Mouse (Mus musculus) midbrain, embryonic 12.5 days (tissue): Measurements from ENCODE around the gene Atp5j. TPM values are rescaled to one million over a fixed set of nuclear protein-coding genes. Genes with fewer than 3 reads are reported as not detected.
A peak's percentile ranks its signal among the peaks of the same experiment; 100 is the strongest.

Experiments
- ATAC-seq: fragments of 200-750 bp; cut with Nextera tagmentation; 2 replicates; pipeline ENCODE4 v1.8.0; 2017; ENCODE audit warnings: low read depth, moderate TSS enrichment, moderate library complexity; ENCODE audit not compliant: low FRiP score
- H3K27ac ChIP-seq: fragments of 300-500 bp; sonication (generic); replicated peaks from 2 replicates; pipeline ENCODE4 v1.5.1; 2016; ENCODE audit warnings: mild to moderate bottlenecking
- H3K27me3 ChIP-seq: fragments of 300-500 bp; sonication (generic); 2 replicates; pipeline ENCODE4 v1.6.1; 2016; ENCODE audit warnings: mild to moderate bottlenecking
- H3K36me3 ChIP-seq: fragments of 300-500 bp; sonication (generic); 2 replicates; pipeline ENCODE4 v1.6.1; 2016
- H3K4me1 ChIP-seq: fragments of 300-500 bp; sonication (generic); 2 replicates; pipeline ENCODE4 v1.6.1; 2016
- H3K4me2 ChIP-seq: fragments of 300-500 bp; sonication (generic); replicated peaks from 2 replicates; pipeline ENCODE4 v1.6.1; 2016; ENCODE audit warnings: mild to moderate bottlenecking, moderate library complexity
- H3K4me3 ChIP-seq: fragments of 300-500 bp; sonication (generic); 2 replicates; pipeline ENCODE4 v1.5.1; 2016; ENCODE audit warnings: mild to moderate bottlenecking
- H3K9ac ChIP-seq: fragments of 300-500 bp; sonication (generic); replicated peaks from 2 replicates; pipeline ENCODE4 v1.6.1; 2016; ENCODE audit warnings: mild to moderate bottlenecking, moderate library complexity
- H3K9me3 ChIP-seq: fragments of 300-500 bp; sonication (generic); 2 replicates; pipeline ENCODE4 v1.6.1; 2016; ENCODE audit warnings: mild to moderate bottlenecking
- WGBS: fragments of 180-500 bp; shearing (Covaris S2); methylation state at CpG from one replicate; pipeline ENCODE4 v1.1.7; 2016; 5-methylcytosine and 5-hydroxymethylcytosine counted together
- polyA plus RNA-seq: library from polyadenylated mRNA; unstranded; fragments of >200 nt; fragmentation: Nextera tagmentation; extraction: Ambion mirVana; gene quantifications from 2 replicates; pipeline ENCODE4 v1.2.1, GENCODE M21; 2016

Gene Atp5j
- polyA plus RNA-seq, 1 experiment from 2014 or later, result 695 TPM

- ATAC-seq, result no peak
- no peaks in the 10 kb centered on the region for H3K27me3 ChIP-seq
- 90% methylated on average over 5 of the region's 5 CpGs for WGBS
- H3K27ac ChIP-seq, result no peak overlapping the region
- H3K36me3 ChIP-seq, result peaks cover 37% of the 10 kb centered on the region
- H3K4me2 ChIP-seq, result no peak overlapping the region
- no peaks in the 10 kb centered on the region for H3K4me1 ChIP-seq
- H3K9me3 ChIP-seq, result no peaks in the 10 kb centered on the region
- no peak overlapping the region for H3K4me3 ChIP-seq
- no peak overlapping the region for H3K9ac ChIP-seq
Observed at GRCm38 (mm10) chr16:84804866-84805265, 30.6 kb downstream of the Atp5j start.

- no peak overlapping the region for H3K4me2 ChIP-seq
- no peaks in the 10 kb centered on the region for H3K9me3 ChIP-seq
- H3K27ac ChIP-seq, result no peak overlapping the region
- 85% methylated on average over 6 of the region's 6 CpGs for WGBS
- H3K4me1 ChIP-seq, result no peaks in the 10 kb centered on the region
- H3K27me3 ChIP-seq, result no peaks in the 10 kb centered on the region
- no peak overlapping the region for H3K4me3 ChIP-seq
- peaks cover 17% of the 10 kb centered on the region for H3K36me3 ChIP-seq
- no peak overlapping the region for H3K9ac ChIP-seq
- ATAC-seq, result no peak
Observed at GRCm38 (mm10) chr16:84802217-84802616, 33.2 kb downstream of the Atp5j start.

- H3K9ac ChIP-seq, result no peak overlapping the region
- H3K36me3 ChIP-seq, result peaks cover 6% of the 10 kb centered on the region; the same call in 1 of the 2 replicates
- H3K27ac ChIP-seq, result no peak overlapping the region
- H3K9me3 ChIP-seq, result no peaks in the 10 kb centered on the region
- H3K27me3 ChIP-seq, result no peaks in the 10 kb centered on the region
- no peaks in the 10 kb centered on the region for H3K4me1 ChIP-seq
- ATAC-seq, result no peak
- H3K4me3 ChIP-seq, result no peak overlapping the region
- H3K4me2 ChIP-seq, result no peak overlapping the region
- WGBS, result 97% methylated on average over 1 of the region's 2 CpGs
Observed at GRCm38 (mm10) chr16:84800038-84800437, 35.4 kb downstream of the Atp5j start.

GRCm38 (mm10) chr16:84796678-84797077 lies 38.7 kb downstream of the Atp5j start:
- Histone ChIP-seq H3K27ac (no peak overlapping the region), H3K4me2 (no peak overlapping the region), H3K27me3 (no peaks in the 10 kb centered on the region), H3K9me3 (no peaks in the 10 kb centered on the region), H3K9ac (no peak overlapping the region), H3K36me3 (0 out of 2 replicates have a peak, but pooled peaks cover 5% of the 10 kb centered on the region), H3K4me1 (no peaks in the 10 kb centered on the region), H3K4me3 (no peak overlapping the region)
- ATAC-seq, result no peak
- 81% methylated on average over 9 of the region's 9 CpGs for WGBS

GRCm38 (mm10) chr16:84795337-84795736 lies 40.1 kb downstream of the Atp5j start:
- Histone ChIP-seq H3K4me3 (no peak overlapping the region), H3K27ac (no peak overlapping the region), H3K9ac (no peak overlapping the region), H3K27me3 (no peaks in the 10 kb centered on the region), H3K9me3 (no peaks in the 10 kb centered on the region), H3K4me1 (no peaks in the 10 kb centered on the region), H3K4me2 (no peak overlapping the region), H3K36me3 (peaks cover 11% of the 10 kb centered on the region; the same call in 1 of the 2 replicates)
- no peak for ATAC-seq
- WGBS, result 83% methylated on average over 3 of the region's 3 CpGs

GRCm38 (mm10) chr16:84793401-84793800 lies 42.0 kb downstream of the Atp5j start:
- no peak overlapping the region for H3K9ac ChIP-seq
- H3K9me3 ChIP-seq, result no peaks in the 10 kb centered on the region
- peaks cover 24% of the 10 kb centered on the region; the same call in 1 of the 2 replicates for H3K36me3 ChIP-seq
- WGBS, result 89% methylated on average over 14 of the region's 14 CpGs
- H3K4me3 ChIP-seq, result no peak overlapping the region
- ATAC-seq, result no peak
- no peaks in the 10 kb centered on the region for H3K4me1 ChIP-seq
- H3K27me3 ChIP-seq, result no peaks in the 10 kb centered on the region
- no peak overlapping the region for H3K27ac ChIP-seq
- no peak overlapping the region for H3K4me2 ChIP-seq

GRCm38 (mm10) chr16:84790595-84791165 lies 44.7 kb downstream of the Atp5j start:
- no peak overlapping the region for H3K27ac ChIP-seq
- no peak overlapping the region for H3K9ac ChIP-seq
- no peaks in the 10 kb centered on the region for H3K9me3 ChIP-seq
- 93% methylated on average over 2 of the region's 2 CpGs for WGBS
- H3K4me1 ChIP-seq, result no peaks in the 10 kb centered on the region
- H3K27me3 ChIP-seq, result no peaks in the 10 kb centered on the region
- no peak for ATAC-seq
- no peak overlapping the region for H3K4me3 ChIP-seq
- H3K4me2 ChIP-seq, result no peak overlapping the region
- H3K36me3 ChIP-seq, result peaks cover 33% of the 10 kb centered on the region; the same call in 1 of the 2 replicates

- Histone ChIP-seq H3K27me3 (no peaks in the 10 kb centered on the region), H3K9me3 (no peaks in the 10 kb centered on the region), H3K27ac (no peak overlapping the region), H3K4me2 (0 out of 2 replicates have a peak overlapping the region, but pooled peaks have one; percentile 9), H3K4me1 (peaks cover 7% of the 10 kb centered on the region), H3K36me3 (peaks cover 23% of the 10 kb centered on the region), H3K4me3 (no peak overlapping the region), H3K9ac (no peak overlapping the region)
- ATAC-seq, result peak; percentile 34; the same call in 1 of the 2 replicates
- 9% methylated on average over 7 of the region's 7 CpGs for WGBS
Observed at GRCm38 (mm10) chr16:84784966-84785365, 50.5 kb downstream of the Atp5j start.

- Histone ChIP-seq H3K9ac (no peak overlapping the region), H3K4me3 (no peak overlapping the region), H3K4me2 (no peak overlapping the region), H3K27me3 (no peaks in the 10 kb centered on the region), H3K9me3 (peaks cover 5% of the 10 kb centered on the region; the same call in 1 of the 2 replicates), H3K36me3 (peaks cover 26% of the 10 kb centered on the region), H3K4me1 (peaks cover 7% of the 10 kb centered on the region), H3K27ac (no peak overlapping the region)
- ATAC-seq, result no peak
- WGBS, result 54% methylated on average over 2 of the region's 2 CpGs
Observed at GRCm38 (mm10) chr16:84783279-84783678, 52.1 kb downstream of the Atp5j start.

GRCm38 (mm10) chr16:84779718-84780117 lies 55.7 kb downstream of the Atp5j start:
- peaks cover 15% of the 10 kb centered on the region for H3K4me1 ChIP-seq
- ATAC-seq, result no peak
- WGBS, result 91% methylated on average over 5 of the region's 5 CpGs
- no peak overlapping the region for H3K9ac ChIP-seq
- H3K4me3 ChIP-seq, result no peak overlapping the region
- no peaks in the 10 kb centered on the region for H3K27me3 ChIP-seq
- peaks cover 5% of the 10 kb centered on the region; the same call in 1 of the 2 replicates for H3K9me3 ChIP-seq
- no peak overlapping the region for H3K4me2 ChIP-seq
- H3K36me3 ChIP-seq, result peaks cover 22% of the 10 kb centered on the region
- no peak overlapping the region for H3K27ac ChIP-seq

GRCm38 (mm10) chr16:84778861-84779630 lies 56.4 kb downstream of the Atp5j start:
- peaks cover 5% of the 10 kb centered on the region; the same call in 1 of the 2 replicates for H3K9me3 ChIP-seq
- H3K27ac ChIP-seq, result no peak overlapping the region
- peaks cover 22% of the 10 kb centered on the region for H3K36me3 ChIP-seq
- H3K27me3 ChIP-seq, result no peaks in the 10 kb centered on the region
- H3K4me3 ChIP-seq, result no peak overlapping the region
- no peak overlapping the region for H3K9ac ChIP-seq
- no peak for ATAC-seq
- peaks cover 15% of the 10 kb centered on the region for H3K4me1 ChIP-seq
- 78% methylated on average over 6 of the region's 6 CpGs for WGBS
- H3K4me2 ChIP-seq, result no peak overlapping the region

GRCm38 (mm10) chr16:84778431-84778830 lies 57.0 kb downstream of the Atp5j start:
- H3K27me3 ChIP-seq, result no peaks in the 10 kb centered on the region
- no peak overlapping the region for H3K27ac ChIP-seq
- ATAC-seq, result no peak
- peaks cover 22% of the 10 kb centered on the region for H3K36me3 ChIP-seq
- no peak overlapping the region for H3K4me3 ChIP-seq
- H3K4me1 ChIP-seq, result peaks cover 15% of the 10 kb centered on the region
- H3K9me3 ChIP-seq, result peaks cover 5% of the 10 kb centered on the region; the same call in 1 of the 2 replicates
- no peak overlapping the region for H3K4me2 ChIP-seq
- H3K9ac ChIP-seq, result no peak overlapping the region
- 87% methylated on average over 6 of the region's 6 CpGs for WGBS
